Mouse (Mus musculus): ENCODE results near the gene Nrd1.
A peak's percentile ranks its signal among the peaks of the same experiment; 100 is the strongest.

DNA sequence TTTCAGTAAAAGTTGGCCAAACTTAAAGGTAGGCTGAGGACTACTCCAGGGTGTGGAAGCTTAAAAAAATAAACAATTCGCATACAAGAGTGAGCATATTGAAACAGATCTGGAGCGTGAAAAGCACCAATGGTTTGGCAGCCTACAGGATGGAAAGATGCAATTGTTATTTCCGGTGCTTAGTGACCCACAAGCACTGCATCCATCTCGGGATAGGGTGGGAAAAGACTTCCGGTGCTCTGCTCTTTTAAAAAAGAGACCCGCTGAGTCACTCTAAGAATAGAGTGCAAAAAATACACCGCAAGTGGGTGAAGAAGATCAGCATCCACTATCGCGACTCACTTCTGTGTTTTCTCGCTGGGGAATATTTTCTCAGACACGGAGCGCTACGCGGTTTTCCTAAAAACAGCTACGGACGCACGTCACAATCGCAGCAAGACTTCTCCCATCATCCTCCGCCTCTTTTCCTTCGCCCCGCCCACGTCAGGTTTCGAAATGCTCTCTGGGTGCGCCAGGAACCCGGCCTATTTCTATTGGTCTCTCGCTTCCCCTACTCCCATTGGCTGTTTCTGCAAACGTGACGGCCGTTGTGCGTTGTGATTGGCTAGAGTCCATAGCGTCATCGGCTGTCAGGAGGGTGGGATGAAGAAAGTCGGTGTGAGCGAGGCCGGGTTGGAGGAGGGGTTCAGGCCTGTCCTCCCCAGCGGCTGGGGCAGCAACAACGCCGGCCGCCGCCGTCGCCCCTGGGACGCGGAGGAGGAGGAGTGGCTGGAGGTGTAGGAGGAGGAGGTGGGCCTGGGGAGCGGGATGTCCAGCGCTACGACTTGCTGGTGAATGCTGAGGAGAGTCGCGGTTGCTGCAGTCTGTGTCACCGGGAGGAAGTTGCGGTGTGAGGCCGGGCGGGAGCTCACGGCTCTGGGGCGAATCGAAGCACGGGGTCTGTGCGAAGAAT lies at the start of gene Nrd1:
- TF ChIP-seq POLR2A (IDR thresholded peaks at IDR 0.05; ENCODE audit: borderline replicate concordance, insufficient read depth, low read length) (peak; percentile 91), CTCF (IDR thresholded peaks at IDR 0.05; ENCODE audit: borderline replicate concordance, insufficient read depth, low read depth, low read length) (no peak)
